Mouse (Mus musculus) hindbrain, embryonic 15.5 days (tissue): ENCODE data around the gene Zar1l. TPM values are rescaled to one million over a fixed set of nuclear protein-coding genes. Genes with fewer than 3 reads are reported as not detected.

Source experiments
- ATAC-seq: fragments of 200-750 bp; cut with Nextera tagmentation; 2 replicates; pipeline ENCODE4 v1.8.0; 2017; ENCODE audit warnings: low read depth, moderate number of reproducible peaks, moderate TSS enrichment; ENCODE audit not compliant: low FRiP score
- H3K27ac ChIP-seq: fragments of 300-500 bp; sonication (generic); replicated peaks from 2 replicates; pipeline ENCODE4 v1.5.1; 2015; ENCODE audit warnings: mild to moderate bottlenecking, inconsistent platforms
- H3K27me3 ChIP-seq: fragments of 300-500 bp; sonication (generic); 2 replicates; pipeline ENCODE4 v1.6.1; 2015; ENCODE audit warnings: control low read depth, inconsistent platforms
- H3K36me3 ChIP-seq: fragments of 300-500 bp; sonication (generic); 2 replicates; pipeline ENCODE4 v1.6.1; 2015; ENCODE audit warnings: control low read depth, inconsistent platforms
- H3K4me1 ChIP-seq: fragments of 300-500 bp; sonication (generic); replicated peaks from 2 replicates; pipeline ENCODE4 v1.6.1; 2015; ENCODE audit warnings: control low read depth, inconsistent platforms
- H3K4me2 ChIP-seq: fragments of 300-500 bp; sonication (generic); 2 replicates; pipeline ENCODE4 v1.6.1; 2015; ENCODE audit warnings: moderate library complexity, mild to moderate bottlenecking, inconsistent platforms
- H3K4me3 ChIP-seq: fragments of 300-500 bp; sonication (generic); 2 replicates; pipeline ENCODE4 v1.5.1; 2015; ENCODE audit warnings: mild to moderate bottlenecking, inconsistent platforms
- H3K9ac ChIP-seq: fragments of 300-500 bp; sonication (generic); 2 replicates; pipeline ENCODE4 v1.6.1; 2015; ENCODE audit warnings: inconsistent platforms
- H3K9me3 ChIP-seq: fragments of 300-500 bp; sonication (generic); 2 replicates; pipeline ENCODE4 v1.6.1; 2016; ENCODE audit warnings: control low read depth, inconsistent platforms
- WGBS: fragments of 180-500 bp; shearing (Covaris S2); methylation state at CpG from one replicate; pipeline ENCODE4 v1.1.7; 2015; 5-methylcytosine and 5-hydroxymethylcytosine counted together
- polyA plus RNA-seq: library from polyadenylated mRNA; unstranded; fragments of >200 nt; fragmentation: Nextera tagmentation; extraction: Ambion mirVana; gene quantifications from 2 replicates; pipeline ENCODE4 v1.2.1, GENCODE M21; 2015

Gene Zar1l
- polyA plus RNA-seq: not detected in 2 replicates

DNA sequence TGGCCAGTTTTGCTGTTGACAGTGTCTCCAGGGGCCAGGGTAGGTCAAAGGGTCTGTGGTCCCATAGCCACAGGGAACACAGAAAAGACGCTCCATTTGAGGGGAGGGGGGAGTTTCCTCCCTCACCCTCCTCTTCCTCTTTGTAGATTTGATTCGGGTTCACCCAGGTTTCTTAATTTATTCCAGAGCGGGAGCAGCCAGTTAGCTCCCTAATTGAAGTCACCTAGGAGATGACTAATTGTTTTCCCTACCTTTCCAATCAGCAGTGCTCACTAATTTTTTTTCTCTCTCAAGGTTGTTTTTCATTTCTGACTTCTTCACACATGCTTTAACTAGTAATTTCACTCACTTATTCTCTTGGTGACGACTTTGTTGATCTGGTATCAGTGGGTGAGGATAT lies at the start of gene Zar1l:
Gene Zar1l (minus strand): TSS at position 101 of the 400 bp plus-strand sequence.
- Histone ChIP-seq H3K27ac (no peak within 1 kb of the TSS), H3K4me2 (no peak within 1 kb of the TSS), H3K9me3 (no peaks in the 10 kb centered on the region), H3K27me3 (no peaks in the 10 kb centered on the region), H3K4me1 (peaks cover 8% of the 10 kb centered on the region), H3K9ac (no peak within 1 kb of the TSS), H3K4me3 (no peak within 1 kb of the TSS), H3K36me3 (no peaks in the 10 kb centered on the region)
- 64% methylated on average over 4 of the region's 4 CpGs for WGBS
- ATAC-seq: no peak

GRCm38 (mm10) chr5:150566971-150567370 lies 49.0 kb upstream of the Zar1l start:
- H3K4me2 ChIP-seq: no peak overlapping the region
- H3K27me3 ChIP-seq: no peaks in the 10 kb centered on the region
- H3K4me1 ChIP-seq: no peaks in the 10 kb centered on the region
- H3K9ac ChIP-seq: no peak overlapping the region
- ATAC-seq: no peak
- 94% methylated on average over 5 of the region's 5 CpGs for WGBS
- H3K9me3 ChIP-seq: no peaks in the 10 kb centered on the region
- peaks cover 11% of the 10 kb centered on the region for H3K36me3 ChIP-seq
- no peak overlapping the region for H3K27ac ChIP-seq
- no peak overlapping the region for H3K4me3 ChIP-seq

DNA sequence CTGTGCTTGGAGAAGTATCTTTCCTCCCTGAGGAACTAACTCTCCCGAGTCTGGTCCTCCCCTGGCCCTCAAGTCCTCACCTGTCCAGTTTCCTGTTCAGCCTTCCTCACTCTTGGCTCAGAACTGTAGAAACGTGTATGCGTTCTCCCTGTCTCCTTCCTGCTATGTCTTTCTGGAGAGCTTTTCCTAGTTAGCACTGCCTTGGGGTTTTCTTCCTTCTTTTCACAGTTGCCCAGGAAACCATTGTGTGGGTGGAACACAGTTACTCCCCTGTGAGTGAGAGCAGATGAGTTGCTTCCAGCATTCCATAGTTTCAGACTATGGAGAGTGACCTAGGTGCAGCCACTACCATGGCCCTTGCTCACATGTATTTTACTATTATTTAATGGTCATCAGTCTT lies 48.3 kb upstream of the Zar1l start:
- no peak overlapping the region for H3K27ac ChIP-seq
- 40% methylated on average over 3 of the region's 3 CpGs for WGBS
- no peaks in the 10 kb centered on the region for H3K4me1 ChIP-seq
- H3K4me3 ChIP-seq: no peak overlapping the region
- H3K4me2 ChIP-seq: no peak overlapping the region
- no peaks in the 10 kb centered on the region for H3K27me3 ChIP-seq
- H3K9me3 ChIP-seq: no peaks in the 10 kb centered on the region
- no peak overlapping the region for H3K9ac ChIP-seq
- no peak for ATAC-seq
- peaks cover 7% of the 10 kb centered on the region for H3K36me3 ChIP-seq

DNA sequence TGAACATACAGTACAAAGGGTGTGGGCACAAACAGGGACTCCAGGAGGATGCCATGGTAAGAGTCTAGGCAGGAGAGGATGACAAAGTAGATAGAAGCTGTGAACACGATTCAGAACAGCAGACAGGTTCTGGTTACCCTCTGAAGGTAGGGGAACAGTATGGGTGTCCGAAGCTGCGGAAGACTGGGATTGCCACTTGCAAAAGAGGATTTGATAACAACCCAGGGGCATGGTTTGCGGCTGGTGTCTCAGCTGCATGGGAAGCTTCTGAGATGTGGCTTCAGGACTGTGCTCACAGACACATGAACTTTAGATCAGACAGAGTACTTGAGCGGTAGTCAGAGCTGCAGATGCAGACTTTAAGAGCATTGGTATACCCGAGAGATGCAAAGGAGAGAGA lies 46.5 kb upstream of the Zar1l start:
- H3K4me1 ChIP-seq: no peaks in the 10 kb centered on the region
- ATAC-seq: no peak
- no peak overlapping the region for H3K4me3 ChIP-seq
- H3K9me3 ChIP-seq: no peaks in the 10 kb centered on the region
- H3K4me2 ChIP-seq: no peak overlapping the region
- 93% methylated on average over 6 of the region's 6 CpGs for WGBS
- H3K9ac ChIP-seq: no peak overlapping the region
- peaks cover 4% of the 10 kb centered on the region for H3K36me3 ChIP-seq
- no peak overlapping the region for H3K27ac ChIP-seq
- H3K27me3 ChIP-seq: no peaks in the 10 kb centered on the region

- 94% methylated on average over 5 of the region's 5 CpGs for WGBS
- H3K4me2 ChIP-seq: no peak overlapping the region
- no peak overlapping the region for H3K9ac ChIP-seq
- H3K4me3 ChIP-seq: no peak overlapping the region
- no peaks in the 10 kb centered on the region for H3K36me3 ChIP-seq
- H3K27me3 ChIP-seq: no peaks in the 10 kb centered on the region
- no peaks in the 10 kb centered on the region for H3K9me3 ChIP-seq
- no peaks in the 10 kb centered on the region for H3K4me1 ChIP-seq
- ATAC-seq: no peak
- H3K27ac ChIP-seq: no peak overlapping the region
These were observed 43.8 kb upstream of the Zar1l start for GRCm38 (mm10) chr5:150561783-150562182.

GRCm38 (mm10) chr5:150561376-150561775 lies 43.4 kb upstream of the Zar1l start:
- Histone ChIP-seq H3K27me3 (no peaks in the 10 kb centered on the region), H3K9me3 (no peaks in the 10 kb centered on the region), H3K36me3 (no peaks in the 10 kb centered on the region), H3K27ac (no peak overlapping the region), H3K4me3 (no peak overlapping the region), H3K9ac (no peak overlapping the region), H3K4me2 (no peak overlapping the region), H3K4me1 (no peaks in the 10 kb centered on the region)
- ATAC-seq: no peak

GRCm38 (mm10) chr5:150560851-150561250 lies 42.9 kb upstream of the Zar1l start:
- H3K4me3 ChIP-seq: no peak overlapping the region
- no peaks in the 10 kb centered on the region for H3K9me3 ChIP-seq
- no peaks in the 10 kb centered on the region for H3K36me3 ChIP-seq
- no peak overlapping the region for H3K9ac ChIP-seq
- H3K27ac ChIP-seq: no peak overlapping the region
- no peak overlapping the region for H3K4me2 ChIP-seq
- no peak for ATAC-seq
- 96% methylated on average over 5 of the region's 5 CpGs for WGBS
- no peaks in the 10 kb centered on the region for H3K4me1 ChIP-seq
- no peaks in the 10 kb centered on the region for H3K27me3 ChIP-seq

GRCm38 (mm10) chr5:150559519-150560103 lies 41.6 kb upstream of the Zar1l start:
- no peaks in the 10 kb centered on the region for H3K4me1 ChIP-seq
- no peak overlapping the region for H3K4me2 ChIP-seq
- H3K9ac ChIP-seq: no peak overlapping the region
- H3K27me3 ChIP-seq: no peaks in the 10 kb centered on the region
- no peak overlapping the region for H3K4me3 ChIP-seq
- ATAC-seq: no peak
- H3K27ac ChIP-seq: no peak overlapping the region
- H3K36me3 ChIP-seq: no peaks in the 10 kb centered on the region; the same call in 1 of the 2 replicates
- 96% methylated on average over 6 of the region's 6 CpGs for WGBS
- no peaks in the 10 kb centered on the region for H3K9me3 ChIP-seq

- H3K4me3 ChIP-seq: no peak overlapping the region
- 75% methylated on average over 3 of the region's 3 CpGs for WGBS
- H3K36me3 ChIP-seq: peaks cover 11% of the 10 kb centered on the region
- no peak for ATAC-seq
- H3K9me3 ChIP-seq: no peaks in the 10 kb centered on the region
- no peaks in the 10 kb centered on the region for H3K4me1 ChIP-seq
- H3K27me3 ChIP-seq: no peaks in the 10 kb centered on the region
- H3K27ac ChIP-seq: no peak overlapping the region
- H3K4me2 ChIP-seq: no peak overlapping the region
- no peak overlapping the region for H3K9ac ChIP-seq
These were observed 33.7 kb upstream of the Zar1l start for GRCm38 (mm10) chr5:150551637-150552036.

GRCm38 (mm10) chr5:150543184-150543583 lies 25.2 kb upstream of the Zar1l start:
- Histone ChIP-seq H3K36me3 (peaks cover 19% of the 10 kb centered on the region), H3K27me3 (no peaks in the 10 kb centered on the region), H3K4me3 (no peak overlapping the region), H3K9ac (no peak overlapping the region), H3K27ac (no peak overlapping the region), H3K4me2 (no peak overlapping the region), H3K9me3 (no peaks in the 10 kb centered on the region), H3K4me1 (no peaks in the 10 kb centered on the region)
- 93% methylated on average over 2 of the region's 2 CpGs for WGBS
- ATAC-seq: no peak

GRCm38 (mm10) chr5:150541302-150541701 lies 23.3 kb upstream of the Zar1l start:
- no peaks in the 10 kb centered on the region for H3K4me1 ChIP-seq
- no peak for ATAC-seq

GRCm38 (mm10) chr5:150525239-150525638 lies 7.3 kb upstream of the Zar1l start:
- H3K36me3 ChIP-seq: no peaks in the 10 kb centered on the region
- no peak overlapping the region for H3K4me2 ChIP-seq
- H3K4me1 ChIP-seq: peaks cover 13% of the 10 kb centered on the region
- H3K9me3 ChIP-seq: no peaks in the 10 kb centered on the region
- no peak overlapping the region for H3K27ac ChIP-seq
- H3K27me3 ChIP-seq: no peaks in the 10 kb centered on the region
- 89% methylated on average over 2 of the region's 2 CpGs for WGBS
- ATAC-seq: no peak
- no peak overlapping the region for H3K4me3 ChIP-seq
- no peak overlapping the region for H3K9ac ChIP-seq

More at GRCm38 (mm10) chr5:150541302-150541701, 23.3 kb upstream of the Zar1l start:
- Histone ChIP-seq H3K9me3 (no peaks in the 10 kb centered on the region), H3K36me3 (peaks cover 26% of the 10 kb centered on the region), H3K27ac (no peak overlapping the region), H3K4me3 (no peak overlapping the region), H3K4me2 (no peak overlapping the region), H3K9ac (no peak overlapping the region), H3K27me3 (no peaks in the 10 kb centered on the region)
- 94% methylated on average over 1 of the region's 1 CpGs for WGBS

- H3K4me1 ChIP-seq: peaks cover 13% of the 10 kb centered on the region
- ATAC-seq: no peak
- H3K4me2 ChIP-seq: peak overlapping the region; percentile 65
- H3K9me3 ChIP-seq: no peaks in the 10 kb centered on the region
- H3K27ac ChIP-seq: peak overlapping the region; percentile 73
- peak overlapping the region; percentile 76 for H3K9ac ChIP-seq
- H3K36me3 ChIP-seq: no peaks in the 10 kb centered on the region
- no peaks in the 10 kb centered on the region for H3K27me3 ChIP-seq
- WGBS: 8% methylated on average over 11 of the region's 11 CpGs
- H3K4me3 ChIP-seq: peak overlapping the region; percentile 69
These were observed 4.9 kb upstream of the Zar1l start for GRCm38 (mm10) chr5:150522867-150523234.
